Comparison of ENCODE assay signal across 15 mouse cellular contexts in the genomic region with DNA sequence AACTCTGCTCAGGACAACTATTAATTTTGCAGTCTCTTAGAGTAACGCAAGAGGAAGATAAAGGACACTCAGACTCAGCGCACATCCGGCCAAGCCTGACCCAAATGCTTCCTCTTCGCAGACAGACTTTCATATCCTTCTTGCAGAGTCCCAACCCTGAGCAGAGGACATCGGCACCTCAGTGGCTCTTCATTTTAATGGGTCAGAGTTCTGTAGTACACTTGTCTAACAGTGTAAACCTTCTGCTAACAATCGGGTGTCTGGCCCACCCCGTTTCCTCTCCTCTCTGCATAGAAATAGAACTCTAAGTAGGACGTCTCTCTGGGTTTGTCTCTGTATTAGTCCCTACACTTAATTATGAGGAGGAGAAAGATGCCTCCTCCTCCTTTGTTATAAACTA. TPM values are rescaled to one million over a fixed set of nuclear protein-coding genes. Genes with fewer than 3 reads are reported as not detected.
"Had no signal": no experiment of that assay in that cellular context is flagged by ENCODE, and none has a peak within 500 bp of the region (broad histone marks: within the 10 kb centered on the region; RNA-seq: fewer than 3 reads in every experiment).

No protein-coding gene starts in this region.

- H3K27me3 ChIP-seq: liver, embryonic 12.5 days; megakaryocyte, embryonic 14.5 days had no signal

- H3K36me3 ChIP-seq: kidney, embryonic 15.5 days; limb, embryonic 15.5 days; liver, embryonic 12.5 days; midbrain, embryonic 15.5 days; stomach, embryonic 15.5 days had no signal

- H3K27ac ChIP-seq: kidney, embryonic 15.5 days; limb, embryonic 15.5 days; liver, embryonic 12.5 days; macrophage; midbrain, embryonic 15.5 days; stomach, embryonic 15.5 days had no signal

- ATAC-seq: intestine, embryonic 16.5 days; liver, embryonic 12.5 days; midbrain, embryonic 15.5 days had no signal

- H3K4me2 ChIP-seq: kidney, embryonic 15.5 days; limb, embryonic 15.5 days; liver, embryonic 12.5 days; lung, embryonic 14.5 days; midbrain, embryonic 15.5 days; stomach, embryonic 15.5 days had no signal

- DNase-seq: kidney, postnatal 14 days; layer of hippocampus, postnatal 36 days; lung, embryonic 14.5 days; lung, postnatal 10 days; thymus, postnatal 36 days had no signal

- H3K4me3 ChIP-seq: kidney, embryonic 15.5 days; limb, embryonic 15.5 days; liver, embryonic 12.5 days; megakaryocyte, embryonic 14.5 days; midbrain, embryonic 15.5 days; stomach, embryonic 15.5 days had no signal

- H3K9me3 ChIP-seq: kidney, embryonic 15.5 days; limb, embryonic 15.5 days; liver, embryonic 12.5 days; midbrain, embryonic 15.5 days; stomach, embryonic 15.5 days had no signal

- H3K9ac ChIP-seq: kidney, embryonic 15.5 days; limb, embryonic 15.5 days; liver, embryonic 12.5 days; lung, embryonic 14.5 days; midbrain, embryonic 15.5 days; stomach, embryonic 15.5 days had no signal

- H3K4me1 ChIP-seq: kidney, embryonic 15.5 days; limb, embryonic 15.5 days; liver, embryonic 12.5 days; megakaryocyte, embryonic 14.5 days; midbrain, embryonic 15.5 days; stomach, embryonic 15.5 days had no signal

RNA-seq across cellular contexts. Expression of gene Sox2, which starts 20.2 kb away (rescaled TPM):
- polyA plus RNA-seq: liver, embryonic 12.5 days; liver, embryonic 16.5 days; macrophage; spleen, adult 2 months had no signal
